Mouse (Mus musculus): ENCODE measurements around the gene Tas2r115.

DNA sequence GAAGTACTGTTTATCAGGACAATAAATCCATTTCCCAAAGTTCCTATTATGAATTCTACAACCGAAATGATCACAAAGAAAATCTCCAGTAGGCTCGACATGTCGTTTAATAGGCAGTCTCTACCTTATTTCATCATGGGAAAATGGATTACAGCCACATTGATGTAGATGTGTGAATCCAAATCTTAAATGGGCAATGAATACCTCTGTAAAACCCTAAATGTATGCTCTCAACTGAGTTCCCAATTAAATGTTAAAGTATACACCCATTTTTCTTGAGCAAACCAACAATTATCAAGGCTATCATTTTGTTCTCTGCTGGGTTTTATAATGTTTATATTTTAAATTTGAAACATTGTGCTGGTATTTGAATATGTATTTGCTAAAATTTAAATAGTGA, 26.0 kb downstream of the Tas2r115 start, which contains the start of gene Tas2r122:
- TF ChIP-seq CTCF (conservative IDR thresholded peaks at IDR 0.05; ENCODE audit: low read length) (no peak), POU5F1 (IDR thresholded peaks at IDR 0.05; ENCODE audit: borderline replicate concordance, low read length) (no peak)

All from E14TG2a.4 (cell line).